Mouse (Mus musculus) gastrocnemius, adult 18-20 months (tissue): Measurements from ENCODE around the gene 4930503B20Rik. TPM values are rescaled to one million over a fixed set of nuclear protein-coding genes. Genes with fewer than 3 reads are reported as not detected.

Experiments
- DNase-seq: peaks from one replicate; pipeline ENCODE4 v3.0.0; 2021; ENCODE audit warnings: low spot score
- long read RNA-seq, 2 experiments: library from polyadenylated mRNA; stranded (forward); transcript quantifications; one replicate each; pipeline ENCODE4 v2.0.0; 2021
- total RNA-seq, 2 experiments: library from RNA; stranded (reverse); gene quantifications; 2 replicates each; pipeline ENCODE4 v1.2.3; 2021

4930503B20Rik gene
- total RNA-seq: not detected
- long read RNA-seq, experiment 1: 0 reads
- long read RNA-seq, experiment 2: 0 reads

DNA sequence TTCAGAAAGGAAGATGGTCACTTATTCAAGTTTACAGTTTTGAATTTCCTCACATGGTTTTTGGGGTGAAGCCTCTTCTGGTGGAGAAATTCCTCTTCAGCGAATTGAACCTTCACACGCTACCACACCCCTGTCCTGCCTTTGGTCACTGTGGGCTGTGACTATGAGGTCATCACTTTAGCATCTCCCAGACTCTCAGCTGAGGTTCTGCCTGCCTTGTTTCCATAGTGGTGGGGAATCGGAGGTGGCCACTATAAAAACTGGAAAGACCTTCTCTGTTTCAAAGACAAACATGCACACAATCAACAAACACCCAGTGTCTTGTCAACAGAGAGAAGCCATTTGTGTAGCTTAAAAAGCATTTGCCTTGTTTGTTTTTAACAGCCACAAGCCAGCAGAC, at the start of gene 4930503B20Rik:
Gene 4930503B20Rik (minus strand): TSS at position 101 of the 400 bp plus-strand sequence.
- DNase-seq: no peak

DNA sequence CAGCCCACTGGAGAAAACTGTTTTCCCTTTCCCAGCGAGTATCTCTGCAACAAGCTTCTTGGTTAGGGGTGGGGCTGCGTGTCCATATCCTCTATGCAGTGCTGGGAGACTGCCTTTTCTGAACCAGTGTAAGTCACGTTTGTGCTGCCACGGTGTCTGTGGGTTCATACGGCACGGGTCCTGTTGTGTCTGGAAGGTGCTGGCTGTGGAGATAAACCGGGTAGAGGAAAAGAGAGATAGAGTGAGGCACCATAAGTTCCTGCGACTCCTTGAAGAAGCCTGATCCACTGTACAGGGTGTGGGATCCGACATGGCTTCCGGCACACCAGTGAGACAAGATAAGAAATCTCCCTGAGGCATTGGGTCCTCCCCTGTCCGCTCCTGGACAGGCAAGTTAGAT, 48.9 kb upstream of the 4930503B20Rik start:
- DNase-seq: no peak

DNA sequence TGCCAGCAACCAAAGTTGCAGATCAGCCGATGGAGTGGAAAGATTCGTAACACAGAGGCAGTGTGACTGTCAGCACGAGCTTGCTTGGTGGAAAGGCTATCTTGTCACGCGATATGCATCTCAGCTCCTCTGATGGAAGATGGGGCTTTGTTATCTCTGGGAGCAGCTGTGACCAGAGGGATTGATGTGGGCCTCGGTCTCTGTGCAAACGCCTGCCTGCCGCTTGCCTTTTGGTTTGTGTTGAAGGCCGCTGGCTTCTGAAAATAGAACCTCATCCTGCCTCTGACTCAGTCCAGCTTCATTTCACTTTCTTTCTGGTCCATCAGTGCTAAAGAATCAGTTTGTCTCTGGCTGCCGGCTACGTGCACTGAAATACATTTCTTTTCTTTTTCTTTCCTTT, 47.9 kb upstream of the 4930503B20Rik start:
- DNase-seq: no peak

DNA sequence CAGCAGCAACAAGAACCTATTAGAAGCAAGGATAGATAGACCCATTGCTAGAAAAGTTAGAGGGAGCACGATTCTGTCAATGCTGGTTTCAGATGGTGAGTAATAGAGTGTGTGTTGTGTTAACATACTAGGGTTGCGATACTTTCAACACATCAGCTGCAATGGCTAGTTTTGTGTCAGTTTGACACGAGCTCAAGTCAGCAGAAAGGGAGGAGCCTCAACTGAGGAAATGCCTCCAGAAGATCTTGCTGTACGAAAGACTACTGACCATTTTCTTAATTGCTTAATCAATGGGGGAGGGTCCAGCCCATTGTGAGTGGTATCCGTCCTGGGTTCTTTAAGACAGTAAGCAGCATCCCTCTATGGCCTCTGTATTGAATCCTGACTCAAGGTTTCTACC, 41.4 kb upstream of the 4930503B20Rik start:
- DNase-seq: no peak

DNA sequence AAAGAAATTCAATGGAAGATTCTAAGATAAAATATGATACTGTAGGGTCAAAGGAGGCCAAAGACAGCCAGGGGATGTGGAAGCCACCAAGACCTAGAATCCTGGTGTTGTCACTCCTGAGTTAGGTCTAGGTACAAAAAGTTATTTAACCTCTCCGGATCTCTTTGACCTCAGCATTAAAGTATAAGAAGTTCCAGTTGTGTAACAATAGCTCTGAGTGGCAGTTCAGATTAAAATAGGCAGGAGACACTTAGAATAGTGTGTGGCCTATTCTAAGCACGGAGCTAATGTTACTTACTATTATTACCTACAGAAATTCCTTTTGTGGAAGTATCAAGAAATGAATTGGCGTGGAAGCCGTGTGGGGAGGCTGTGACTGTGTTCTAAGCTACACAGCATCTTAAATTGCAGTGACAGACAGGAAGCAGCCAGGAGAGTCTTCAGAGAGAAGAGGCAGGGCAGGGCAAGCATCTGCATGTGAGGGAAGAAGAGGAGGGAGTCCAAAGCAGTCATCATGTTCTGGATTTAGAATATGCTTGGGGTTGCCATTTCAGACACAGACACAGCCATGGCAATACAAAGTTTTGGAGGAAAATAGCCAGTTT, 36.1 kb upstream of the 4930503B20Rik start:
- no peak for DNase-seq

DNA sequence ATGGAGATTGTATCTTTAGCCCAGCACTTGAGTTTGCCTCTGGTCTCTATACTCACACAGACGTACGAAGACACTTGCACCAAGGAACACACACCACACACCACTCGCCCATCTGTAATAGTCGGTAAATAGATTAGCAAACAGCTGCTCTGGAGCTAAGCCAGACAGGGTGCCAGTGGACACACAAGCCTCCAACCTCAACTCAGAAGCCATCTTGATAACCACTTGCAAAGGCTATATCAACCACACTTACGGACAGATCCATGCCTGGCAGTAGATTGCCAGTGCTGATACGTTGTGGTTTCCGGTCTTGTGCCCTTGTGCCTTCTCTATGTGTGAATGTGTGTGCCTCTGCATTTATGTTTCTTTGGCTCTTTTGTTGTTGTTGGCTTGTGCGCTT, 35.3 kb upstream of the 4930503B20Rik start:
- DNase-seq: no peak

DNA sequence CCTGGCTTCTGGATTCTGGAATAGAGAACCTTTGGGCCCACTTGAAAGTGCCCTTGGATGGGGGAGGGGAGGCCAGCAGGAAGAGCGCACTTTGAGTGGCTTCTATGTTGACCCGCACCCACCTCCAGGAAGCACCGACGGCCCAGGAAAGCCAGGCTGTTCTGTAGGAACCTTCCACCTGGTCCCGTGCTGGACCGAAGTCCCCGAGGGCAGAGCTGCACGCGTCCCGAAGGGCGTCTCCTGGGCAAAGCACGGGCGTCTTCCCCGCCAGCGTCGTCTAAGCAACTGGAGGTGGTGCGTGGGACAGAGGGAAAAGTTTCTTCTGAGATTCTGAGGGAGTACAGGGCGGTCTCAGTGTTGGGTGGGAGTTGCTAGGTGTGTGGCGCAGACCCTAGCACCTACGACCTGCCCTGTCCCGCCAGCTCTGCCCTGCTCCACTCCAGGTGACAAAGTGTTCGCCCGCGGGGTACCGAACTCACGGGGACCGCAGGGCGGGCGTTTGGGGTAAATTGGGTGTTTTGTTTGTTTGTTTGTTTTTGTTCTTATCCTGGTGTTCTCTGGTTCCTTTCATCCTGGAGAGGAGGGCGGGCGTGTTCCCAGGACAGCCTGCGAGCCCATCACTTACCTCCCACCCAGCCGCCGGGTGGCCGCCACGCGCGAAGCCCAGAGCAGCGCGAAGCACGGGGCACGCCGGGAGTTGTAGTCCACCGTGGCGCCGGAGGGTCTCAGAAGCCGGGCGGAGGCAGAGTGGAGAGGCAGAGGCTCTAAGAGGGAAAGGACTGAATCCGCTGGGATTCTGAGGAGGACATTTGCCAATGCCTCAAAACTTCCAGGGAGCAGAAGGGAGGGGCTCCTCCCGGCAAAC, 33.9 kb upstream of the 4930503B20Rik start, which contains the start of gene Samd13:
Gene Samd13 (minus strand): TSS at position 782 of the 865 bp plus-strand sequence.
- peak; percentile 51 for DNase-seq

DNA sequence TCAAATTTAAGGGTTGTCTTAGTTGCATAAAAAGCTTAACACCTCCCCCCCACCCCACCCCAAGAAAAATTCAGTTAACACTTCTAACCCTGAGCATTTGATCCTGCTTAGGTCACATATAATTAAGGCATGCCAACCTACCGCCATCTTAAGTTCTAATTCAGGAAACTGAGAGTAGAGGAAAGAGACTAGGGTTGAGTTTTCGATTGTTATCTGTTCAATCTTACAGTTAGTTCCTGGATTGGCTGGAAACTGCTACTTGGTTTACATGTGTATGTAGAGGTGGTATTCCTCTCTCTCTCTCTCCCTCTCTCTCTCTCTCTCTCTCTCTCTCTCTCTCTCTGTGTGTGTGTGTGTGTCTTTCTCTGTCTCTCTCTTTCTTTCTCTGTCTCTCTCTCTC, 32.0 kb upstream of the 4930503B20Rik start:
- no peak for DNase-seq

DNA sequence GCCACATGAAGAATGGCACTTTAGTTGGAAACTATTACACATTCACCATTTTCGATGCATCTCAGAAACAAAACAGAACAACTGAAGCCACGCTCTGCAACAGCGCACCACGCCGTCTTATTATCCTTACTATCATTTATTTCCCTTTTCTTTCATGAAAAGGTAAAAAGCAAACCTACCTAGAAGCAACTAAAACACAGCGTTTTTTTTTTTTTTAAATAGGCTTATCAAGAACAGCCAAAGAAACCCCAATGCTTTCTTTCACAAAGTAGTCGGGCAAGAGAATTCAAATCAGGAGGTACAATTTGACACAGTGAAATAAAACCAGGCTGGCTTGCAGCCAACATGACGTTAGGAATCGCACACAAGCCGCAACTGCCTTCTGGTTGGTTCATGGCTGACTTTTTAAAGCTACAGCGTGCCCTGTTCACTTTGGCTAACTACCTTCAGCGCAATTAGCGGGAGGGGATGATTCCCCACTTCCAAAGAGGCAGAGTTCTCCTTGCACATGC, 31.1 kb upstream of the 4930503B20Rik start:
- peak; percentile 67 for DNase-seq

DNA sequence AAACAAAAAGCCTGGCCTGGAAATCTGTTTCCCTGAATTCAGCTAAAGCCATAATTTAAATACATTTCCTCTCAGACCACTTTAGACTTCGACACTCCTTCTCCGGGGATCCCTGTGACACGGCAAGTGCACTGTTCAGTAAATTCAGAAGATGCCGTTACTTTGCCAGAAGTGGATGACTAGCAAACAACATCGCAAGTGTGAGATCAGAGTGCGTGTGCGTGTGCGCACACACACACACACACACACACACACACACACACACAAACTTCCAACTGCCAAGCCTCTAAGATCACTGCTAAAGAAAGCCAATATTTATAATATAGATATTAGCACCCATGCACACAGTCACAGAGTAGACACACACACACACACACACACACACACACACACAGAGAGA, 30.6 kb upstream of the 4930503B20Rik start:
- no peak for DNase-seq

DNA sequence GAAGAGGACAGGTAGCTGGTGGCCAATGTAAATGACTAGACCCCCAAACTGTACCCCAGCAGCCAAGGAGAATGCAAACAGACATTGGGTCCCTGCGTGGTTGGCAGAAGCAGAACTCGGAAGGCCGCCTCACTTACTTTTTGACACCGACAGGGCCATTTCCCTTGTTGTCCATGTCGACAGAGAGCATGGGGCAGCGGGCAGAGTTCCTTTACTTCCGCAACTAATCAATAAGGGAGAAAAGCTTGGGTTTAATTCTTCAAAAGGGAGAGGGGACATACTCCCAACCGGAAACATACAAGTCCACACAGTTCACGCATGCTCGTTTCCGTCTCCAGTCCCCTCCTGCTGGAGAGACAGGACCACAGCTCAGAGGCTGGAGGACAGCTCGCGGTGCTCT, 29.5 kb upstream of the 4930503B20Rik start:
- no peak for DNase-seq

DNA sequence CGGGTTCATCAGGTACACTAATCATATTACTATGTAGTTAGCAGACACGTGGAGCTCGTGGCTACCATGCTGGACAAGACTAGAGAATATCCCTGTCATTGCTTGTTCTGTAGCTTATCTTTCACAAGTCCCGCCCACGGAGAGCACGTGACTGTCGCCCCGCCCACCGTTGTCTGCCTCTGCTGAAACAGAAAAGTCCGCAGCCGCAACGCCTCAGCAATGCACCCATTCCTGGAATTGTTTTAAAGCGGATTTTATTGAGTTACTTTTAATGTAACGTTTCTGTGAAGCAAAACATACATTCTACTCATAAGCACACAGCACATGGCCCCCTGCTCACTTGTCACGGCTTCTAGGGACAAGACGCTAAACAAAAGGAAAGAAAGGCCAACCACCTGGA, 28.5 kb upstream of the 4930503B20Rik start:
- no peak for DNase-seq

DNA sequence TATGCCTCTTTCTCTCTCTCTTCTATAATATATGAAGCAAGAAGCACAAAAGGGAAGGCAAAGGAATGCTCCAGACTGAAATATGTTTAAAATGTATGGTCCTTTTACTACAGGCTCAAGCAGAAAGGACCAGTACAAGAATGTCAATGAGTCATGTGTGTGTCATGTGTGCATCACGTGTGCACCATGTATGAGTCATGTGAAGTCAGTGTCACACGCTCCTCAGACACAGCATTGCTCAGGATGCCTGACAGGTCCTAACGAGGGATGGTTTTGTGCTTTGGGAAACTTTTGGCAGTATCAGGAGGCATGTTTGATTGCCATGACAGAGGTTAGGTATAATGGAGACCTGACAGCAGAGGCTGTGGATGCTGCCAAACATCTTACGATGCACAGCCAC, 25.1 kb upstream of the 4930503B20Rik start:
- DNase-seq: no peak

DNA sequence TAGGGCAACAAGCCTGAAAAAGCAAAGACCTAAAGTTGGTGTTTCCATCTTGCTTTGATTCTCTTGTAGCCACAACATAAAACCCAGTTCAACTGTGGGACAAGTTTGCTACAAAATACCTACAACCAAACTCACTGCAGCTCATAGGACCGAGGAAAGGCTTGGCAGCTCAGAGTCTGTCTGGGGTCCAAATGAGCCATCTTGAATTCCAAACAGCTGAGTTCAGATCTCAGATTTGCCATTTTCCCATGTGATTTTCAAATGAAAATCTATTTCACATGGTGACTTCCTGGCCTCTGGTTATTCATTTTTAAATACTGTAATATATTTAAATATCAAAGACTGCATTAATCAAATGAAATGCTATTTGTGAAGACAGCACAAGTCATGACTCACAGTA, 24.0 kb upstream of the 4930503B20Rik start:
- DNase-seq: no peak

DNA sequence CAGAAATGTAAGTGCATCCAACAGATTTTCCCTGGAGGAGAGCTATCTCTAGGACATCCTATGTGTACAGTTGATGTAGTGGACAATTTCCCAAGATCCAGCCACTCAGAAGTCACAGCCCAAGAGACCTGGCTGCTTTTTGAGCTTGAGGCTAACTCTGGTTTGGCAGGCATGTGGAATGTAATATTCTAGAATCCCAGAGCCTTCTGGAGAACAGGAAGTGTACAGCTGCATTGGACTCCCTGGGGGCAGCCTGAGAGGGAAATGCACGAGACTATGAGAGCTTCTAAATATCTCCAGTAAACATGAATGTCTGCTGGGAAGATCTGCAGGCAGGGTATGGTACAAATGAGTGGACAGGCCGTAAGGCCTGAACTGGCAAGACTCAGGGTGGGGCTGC, 20.0 kb upstream of the 4930503B20Rik start:
- DNase-seq: peak; percentile 18

DNA sequence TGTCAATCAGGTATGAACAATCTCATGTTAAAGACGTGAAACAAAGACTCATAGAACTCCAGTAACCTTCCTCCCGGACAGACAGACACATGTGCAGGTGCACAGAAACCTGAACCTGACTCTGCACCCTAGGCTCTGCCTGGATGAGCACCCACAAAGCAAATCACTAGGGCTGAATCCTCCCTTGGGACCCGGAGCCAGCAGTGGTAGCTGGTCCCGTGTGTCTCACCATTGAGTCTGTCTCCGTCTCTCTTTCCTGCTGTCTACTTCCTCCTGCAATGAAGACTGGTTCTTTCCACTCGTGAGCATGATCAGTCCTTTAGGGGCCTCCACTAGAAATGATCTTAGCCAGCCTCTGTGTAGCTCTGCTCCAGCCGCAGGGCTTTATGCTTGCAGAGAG, 10.8 kb upstream of the 4930503B20Rik start:
- no peak for DNase-seq

DNA sequence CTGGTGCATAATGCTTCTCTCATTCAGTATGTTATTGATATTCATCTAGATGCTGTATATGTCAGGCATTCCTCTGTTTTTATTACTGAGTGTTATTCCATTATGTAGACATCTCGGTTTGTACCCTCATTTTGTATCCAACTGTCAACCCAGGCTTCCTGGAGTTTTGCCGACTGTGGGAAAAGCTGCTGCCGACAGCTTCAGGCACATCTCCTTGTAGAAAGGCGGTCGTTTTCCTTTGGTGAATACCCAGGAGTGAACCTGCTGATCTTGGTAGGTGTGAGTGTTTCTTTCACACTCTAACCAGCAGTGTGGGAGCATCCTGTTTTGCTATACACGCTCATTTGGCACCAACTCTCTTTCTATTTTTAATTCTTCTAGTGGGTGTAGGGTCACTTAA, 9.9 kb upstream of the 4930503B20Rik start:
- DNase-seq: no peak

DNA sequence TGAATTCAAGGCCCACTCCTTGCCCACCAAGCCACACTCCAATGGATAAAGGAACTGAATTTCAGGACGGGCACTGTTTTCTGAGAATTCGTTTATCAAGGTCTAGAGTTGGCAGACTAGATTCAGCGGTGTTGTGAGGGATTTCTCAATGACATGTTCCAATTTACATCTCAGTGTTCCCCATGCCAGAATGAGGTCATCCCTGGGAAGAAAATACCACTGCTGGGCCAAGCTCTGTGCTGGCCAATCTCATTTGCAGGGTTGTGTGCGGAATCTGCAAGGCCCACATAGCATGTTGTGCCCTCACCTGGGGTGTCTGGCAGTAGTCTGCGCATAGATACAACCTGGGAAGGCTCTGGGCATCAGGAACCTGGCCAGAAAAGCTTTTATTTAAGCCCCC, 8.2 kb upstream of the 4930503B20Rik start:
- peak; percentile 13 for DNase-seq

DNA sequence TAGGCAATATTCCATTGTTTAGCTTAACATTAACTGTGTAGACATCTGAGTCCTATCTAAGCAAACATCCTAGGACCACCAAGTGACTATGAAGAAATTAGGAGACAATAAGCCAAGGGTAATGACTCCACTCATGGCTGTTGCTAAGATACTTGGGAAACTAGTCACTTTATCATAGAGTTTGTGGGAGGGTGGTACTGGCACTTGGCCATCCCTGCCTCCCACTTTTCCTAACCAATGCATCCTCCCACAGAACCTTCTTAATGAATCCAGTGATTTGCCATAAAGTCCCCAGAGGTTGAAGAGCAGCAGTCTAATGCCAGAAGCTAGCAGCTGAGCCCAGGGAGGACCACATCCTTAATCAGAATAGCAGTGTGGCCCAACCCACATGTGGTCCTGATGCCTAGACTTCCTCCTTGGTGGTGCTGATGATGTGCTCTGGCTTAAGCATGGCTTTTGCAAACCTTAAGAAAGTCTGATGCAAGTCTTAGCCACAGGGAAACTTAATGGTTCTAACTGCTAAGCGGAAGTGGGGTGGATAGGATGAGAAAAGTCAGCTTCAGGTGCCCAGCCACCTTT, 7.0 kb upstream of the 4930503B20Rik start:
- no peak for DNase-seq

DNA sequence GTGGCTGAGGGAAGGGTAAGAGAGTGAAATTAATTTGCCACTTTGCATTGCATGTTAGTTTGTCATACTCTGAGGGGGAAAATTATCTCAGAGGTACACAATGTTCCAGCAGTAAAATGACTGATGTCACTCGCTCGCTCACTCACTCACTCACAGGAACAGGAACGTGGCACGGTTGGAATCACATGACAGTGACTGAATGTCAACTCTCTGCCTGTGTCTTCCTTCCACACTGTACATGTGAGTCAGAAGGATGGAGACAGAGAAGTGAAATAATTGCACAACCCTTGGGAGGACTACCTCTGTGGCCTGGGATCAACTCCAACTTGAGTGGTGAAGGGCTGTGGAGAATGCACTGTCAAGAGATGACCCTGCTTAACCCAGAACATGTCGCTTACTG, 6.3 kb upstream of the 4930503B20Rik start:
- DNase-seq: peak; percentile 27

DNA sequence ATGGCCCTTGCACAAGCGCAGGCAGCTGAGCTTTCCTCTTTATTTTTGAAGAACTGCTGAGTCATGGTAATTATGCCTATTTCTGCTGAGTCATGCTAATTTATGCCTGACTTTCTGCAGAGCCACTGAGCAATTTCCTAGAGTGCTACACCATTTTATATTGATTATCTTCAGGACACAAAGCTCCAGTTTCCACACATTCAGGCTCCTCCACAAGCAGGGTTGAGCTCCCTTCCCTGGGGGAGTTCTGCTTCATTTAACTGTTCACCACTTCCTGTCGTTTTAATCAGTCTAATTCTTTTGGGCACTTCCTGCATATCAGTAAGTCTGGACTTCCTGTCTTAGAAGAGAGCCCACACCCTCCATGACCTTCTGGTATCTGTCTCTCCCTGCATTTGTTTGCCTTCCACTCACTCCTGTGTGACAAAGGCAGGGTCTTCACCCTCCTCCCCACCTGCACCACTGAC, 4.0 kb upstream of the 4930503B20Rik start:
- no peak for DNase-seq

DNA sequence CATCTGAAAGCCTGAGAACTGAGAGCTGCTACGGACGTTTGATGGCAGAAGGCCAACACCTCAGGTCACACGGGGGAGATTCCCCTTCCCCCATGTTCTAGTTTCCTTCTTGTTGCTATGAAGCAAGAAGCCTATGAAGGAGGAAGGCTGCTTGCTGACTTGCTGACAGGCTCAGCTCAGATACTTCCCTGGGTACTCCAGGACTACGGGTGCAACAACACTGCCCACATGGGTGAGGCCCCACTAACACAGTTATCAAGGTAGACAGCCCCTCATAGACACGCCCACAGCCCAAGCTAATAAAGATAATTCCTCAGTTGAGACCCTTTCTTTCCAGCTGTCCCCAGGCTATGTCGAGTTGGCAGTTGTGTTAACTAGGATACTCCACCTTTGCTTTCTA, 2.6 kb upstream of the 4930503B20Rik start:
- no peak for DNase-seq
